Mouse (Mus musculus) A20 (cell line): ENCODE measurements around the gene Hist1h3g.

ENCODE experiments used
- DNase-seq: peaks from one replicate; pipeline ENCODE4 v3.0.0-alpha.2; 2011; ENCODE audit warnings: low read depth, low spot score

Gene Hist1h3g

DNA sequence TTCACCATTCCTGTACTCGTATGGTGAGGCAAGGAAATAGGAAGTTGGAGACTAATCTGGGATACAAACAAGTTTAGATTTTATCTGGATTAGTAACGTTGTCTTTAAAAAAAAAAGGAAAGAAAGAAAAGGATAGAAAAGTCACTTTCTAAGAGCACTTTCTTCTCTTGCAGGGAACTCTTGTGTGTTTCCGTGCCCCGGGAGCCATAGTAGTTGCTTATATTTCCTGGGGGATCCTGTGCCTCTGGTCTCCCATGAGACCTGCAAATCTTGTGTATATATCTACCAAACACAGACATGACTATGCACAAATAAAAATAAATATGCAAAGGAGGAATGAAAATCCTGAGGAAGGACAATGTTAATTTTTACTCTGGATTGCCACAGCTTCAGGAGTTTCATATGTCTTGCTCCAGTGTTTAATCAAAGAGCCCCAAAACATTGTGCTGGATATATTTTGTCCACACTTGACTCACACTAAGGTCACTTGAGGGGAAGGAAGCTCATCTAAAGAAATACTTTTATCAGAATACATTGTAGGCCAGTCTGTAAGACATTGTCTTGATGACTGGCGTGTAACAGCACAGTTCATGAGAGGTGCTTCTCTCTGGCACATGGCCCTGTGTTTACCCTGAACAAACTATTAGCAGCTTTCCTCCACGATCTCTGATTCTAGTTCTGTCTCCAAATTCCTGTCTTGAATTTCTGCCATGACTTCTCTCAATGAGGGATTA, 41.9 kb downstream of the Hist1h3g start:
- no peak for DNase-seq

DNA sequence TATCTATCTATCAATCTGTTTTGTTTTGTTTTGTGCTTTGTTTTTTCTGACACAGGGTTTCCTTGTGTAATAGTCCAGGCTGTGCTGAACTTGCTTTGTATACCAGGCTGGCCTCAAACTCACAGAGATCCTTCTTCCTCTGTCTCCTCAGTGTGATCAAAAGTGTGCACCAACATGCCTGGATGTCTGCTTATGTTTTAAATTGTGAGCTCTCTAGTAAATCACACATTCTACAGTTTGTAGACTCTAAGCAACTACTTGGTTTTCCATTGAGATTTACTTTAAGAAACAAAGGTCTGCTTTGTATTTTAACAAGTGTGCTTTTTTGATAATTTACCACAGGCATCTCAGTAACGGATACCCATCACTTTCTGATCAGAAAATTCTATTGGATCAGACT, 42.6 kb downstream of the Hist1h3g start:
- DNase-seq, result no peak

DNA sequence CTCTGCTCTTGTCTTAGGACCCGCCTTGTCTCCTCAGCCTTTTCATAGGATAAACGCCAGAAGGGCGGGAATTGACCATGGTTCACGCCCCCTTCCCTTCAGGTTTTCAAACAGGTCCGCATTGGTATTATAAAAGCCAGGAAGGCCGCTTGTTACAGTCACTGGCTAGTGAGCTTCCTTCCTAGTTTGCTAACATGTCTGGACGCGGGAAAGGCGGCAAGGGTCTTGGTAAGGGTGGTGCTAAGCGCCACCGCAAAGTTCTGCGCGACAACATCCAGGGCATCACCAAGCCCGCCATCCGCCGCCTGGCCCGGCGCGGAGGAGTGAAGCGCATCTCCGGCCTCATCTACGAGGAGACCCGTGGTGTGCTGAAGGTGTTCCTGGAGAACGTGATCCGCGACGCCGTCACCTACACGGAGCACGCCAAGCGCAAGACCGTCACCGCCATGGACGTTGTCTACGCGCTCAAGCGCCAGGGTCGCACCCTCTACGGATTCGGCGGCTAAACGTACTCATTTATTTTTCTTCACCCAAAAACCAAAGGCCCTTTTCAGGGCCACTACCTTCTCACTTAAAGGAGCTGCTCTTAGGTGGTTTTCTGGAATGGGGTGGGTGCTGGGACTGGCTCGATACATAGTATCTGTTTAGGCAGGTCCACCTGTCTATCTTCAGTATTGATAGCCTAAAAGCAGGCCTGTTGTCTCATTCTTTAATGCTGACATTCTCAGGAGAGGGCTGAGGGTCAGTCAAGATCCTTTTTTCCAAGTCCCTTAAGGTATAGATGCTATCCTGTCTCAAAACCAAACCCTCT, 46.4 kb downstream of the Hist1h3g start, which contains the start of gene Hist1h4d:
Gene Hist1h4d (plus strand): TSS at position 191 of the 811 bp plus-strand sequence.
- DNase-seq, result peak; percentile 97

DNA sequence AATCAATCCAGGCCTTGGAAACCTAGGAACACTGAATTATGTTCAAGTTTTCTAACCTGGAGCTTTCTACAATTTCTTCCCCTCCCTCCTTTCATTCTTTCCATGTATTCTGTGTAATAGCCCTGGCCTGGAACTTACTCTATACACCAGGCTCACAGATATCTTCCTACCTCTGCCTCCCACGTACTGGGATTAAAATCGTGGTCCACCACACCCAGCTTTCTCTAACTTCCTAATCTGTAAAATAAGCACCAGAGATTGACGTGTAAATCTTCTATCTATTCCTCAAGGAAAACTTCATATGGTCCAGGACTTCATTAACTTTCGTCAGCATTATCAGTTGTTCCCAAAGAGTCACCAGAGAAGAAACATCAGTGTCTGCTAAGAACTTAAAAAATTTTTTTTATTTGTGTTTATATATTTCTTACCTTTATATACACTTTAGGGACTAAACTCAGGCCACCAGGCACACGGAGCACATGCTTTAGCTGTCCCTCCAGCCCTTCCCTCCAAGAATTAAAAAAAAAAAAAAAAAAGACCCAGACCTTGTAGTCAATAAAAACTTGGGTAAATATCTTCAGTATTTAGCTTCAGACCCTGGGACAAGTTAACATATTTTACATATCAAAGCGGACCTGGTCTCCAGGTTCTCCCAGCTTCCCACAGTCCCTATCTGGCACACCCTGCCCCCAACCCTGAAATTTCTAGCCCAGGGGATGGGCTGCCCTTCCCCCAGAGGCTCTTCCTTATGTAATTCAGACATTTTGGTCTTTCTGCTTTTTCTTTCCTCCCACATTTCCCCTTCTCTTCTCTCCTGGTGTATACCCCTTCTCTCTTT, 47.2 kb downstream of the Hist1h3g start:
- DNase-seq, result peak; percentile 38

DNA sequence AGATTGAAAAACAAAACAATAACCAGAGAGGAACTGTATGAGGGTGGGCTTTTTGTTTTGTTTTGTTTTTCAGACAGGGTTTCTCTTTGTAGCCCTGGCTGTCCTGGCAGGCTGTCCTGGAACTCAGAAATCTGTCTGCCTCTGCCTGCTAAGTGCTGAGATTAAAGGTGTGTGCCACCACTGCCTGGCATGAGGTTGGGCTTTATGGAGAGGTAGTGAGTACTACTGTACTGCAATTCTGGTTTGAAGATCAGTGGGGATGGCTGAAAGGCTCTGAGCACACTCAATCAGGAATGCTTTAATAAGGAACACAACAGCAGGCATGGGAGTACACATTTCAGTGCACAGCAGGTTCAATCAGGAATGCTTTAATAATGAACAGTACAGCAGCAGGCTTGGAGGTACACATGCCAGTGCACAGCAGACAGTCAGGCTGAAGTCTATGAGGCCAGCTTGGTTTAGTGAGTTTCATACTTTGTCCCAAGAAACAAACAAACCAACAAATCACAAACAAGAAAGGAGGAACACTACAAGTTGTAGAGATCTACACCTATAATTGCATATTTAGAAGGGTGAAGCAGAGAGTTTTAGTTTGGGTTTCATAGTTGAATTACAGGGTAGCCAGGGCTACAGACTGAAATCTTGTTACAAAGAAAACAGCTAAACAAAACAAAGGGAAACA, 48.3 kb downstream of the Hist1h3g start:
- peak; percentile 54 for DNase-seq

DNA sequence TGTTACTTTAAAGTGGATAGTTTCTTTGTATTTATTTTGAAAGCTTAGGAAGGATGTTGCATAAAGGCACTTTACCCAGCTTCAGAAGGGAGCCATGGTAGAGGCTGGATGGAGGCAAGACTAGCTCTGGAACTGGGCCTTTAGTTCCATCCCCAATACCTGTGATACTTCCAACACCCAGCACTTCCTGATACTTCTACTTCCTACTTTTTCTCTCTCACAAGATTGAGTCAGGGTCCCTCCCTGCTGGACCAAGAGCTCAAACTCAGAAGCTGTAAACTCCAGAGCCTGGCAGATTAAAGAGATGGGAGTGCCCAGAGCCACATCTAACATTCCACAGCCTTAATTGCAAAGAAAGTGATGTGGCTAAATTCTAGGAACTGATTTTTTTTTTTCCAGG, 49.1 kb downstream of the Hist1h3g start:
- DNase-seq, result peak; percentile 56

DNA sequence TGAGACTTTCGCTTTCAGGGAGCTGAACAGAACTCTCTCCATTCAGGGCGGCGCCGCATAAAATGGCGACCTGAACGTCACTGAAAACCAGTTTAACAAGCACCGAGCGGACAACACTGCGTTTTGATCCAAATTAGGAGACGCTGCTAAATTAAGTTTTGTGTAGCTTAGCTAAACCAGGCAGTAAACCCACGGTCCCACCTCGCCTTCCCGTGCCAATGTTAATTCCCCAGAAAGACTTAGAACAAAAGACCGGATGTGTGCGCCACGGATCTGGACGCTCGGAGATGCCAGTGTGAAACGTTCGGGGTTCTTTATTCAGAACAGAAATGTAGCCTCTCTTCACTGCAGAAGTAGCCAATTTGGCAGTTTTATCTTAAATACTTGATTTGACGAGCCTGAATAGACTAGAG, 49.8 kb downstream of the Hist1h3g start:
- peak; percentile 88 for DNase-seq
